Mouse (Mus musculus) lung, adult 2 months (tissue): Measurements from ENCODE around the gene Emc8.

ENCODE experiments used
- CTCF ChIP-seq: fragments of 200-500 bp; IDR thresholded peaks from 2 replicates; pipeline ENCODE4 v1.5.1; 2011; ENCODE audit warnings: mild to moderate bottlenecking, low read length, control low read depth; ENCODE audit not compliant: insufficient read depth
- POLR2A ChIP-seq: fragments of 200-500 bp; IDR thresholded peaks from 2 replicates; pipeline ENCODE4 v1.6.1; 2011; ENCODE audit warnings: low read depth, mild to moderate bottlenecking, control low read depth, low read length, borderline replicate concordance; ENCODE audit errors: extremely low read depth

DNA sequence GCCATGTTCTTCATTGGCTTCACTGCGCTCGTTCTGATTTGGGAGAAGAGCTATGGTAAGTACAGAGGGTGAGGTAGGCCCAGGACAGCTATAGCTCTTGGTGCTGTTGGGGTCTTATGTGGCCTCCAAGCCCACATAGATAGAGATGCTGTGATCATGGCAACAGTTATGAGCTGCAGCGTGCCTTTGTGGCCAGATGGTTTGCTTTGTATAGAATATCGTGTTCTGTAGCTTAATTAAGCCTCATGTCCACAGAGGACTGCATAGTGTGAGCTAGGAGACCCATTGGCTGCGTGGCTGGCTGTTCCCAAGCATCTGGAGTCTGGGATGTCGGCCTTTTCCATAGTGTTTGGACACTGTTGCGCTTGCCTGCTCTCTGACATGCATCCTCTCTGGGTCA is 4.9 kb upstream of the Emc8 start:
- no peak for TF ChIP-seq CTCF
- no peak for TF ChIP-seq POLR2A
